Comparison of ENCODE assay signal across 21 mouse cellular contexts in the genomic region with DNA sequence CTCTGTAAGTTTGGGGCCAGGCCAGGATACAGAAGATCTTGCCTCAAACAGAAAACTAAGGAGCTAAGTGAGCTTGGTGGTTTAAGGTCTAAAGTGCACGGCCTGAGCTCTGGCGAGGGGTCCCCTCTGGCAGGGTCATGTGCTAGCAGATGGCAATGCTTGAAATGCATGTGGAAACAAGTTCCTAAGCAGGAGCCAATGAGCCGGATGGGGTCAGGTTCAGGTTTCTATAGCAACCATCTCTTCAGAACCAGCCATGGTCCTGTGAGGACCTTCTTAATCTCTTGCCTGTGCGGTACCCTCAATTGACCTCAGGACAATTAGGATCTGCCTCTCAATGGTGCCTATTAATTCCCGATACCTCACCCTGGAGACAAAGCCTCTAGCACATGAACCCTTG. TPM values are rescaled to one million over a fixed set of nuclear protein-coding genes. Genes with fewer than 3 reads are reported as not detected.
DNase-seq lines count a peak whose midpoint lies in the region; ATAC-seq lines count a peak whose summit lies in the region.
"Had no signal": no experiment of that assay in that cellular context is flagged by ENCODE, and none has a peak within 500 bp of the region (broad histone marks: within the 10 kb centered on the region; RNA-seq: fewer than 3 reads in every experiment).

No protein-coding gene starts in this region.

- no peak overlapping the region for H3K4me3 ChIP-seq in midbrain, embryonic 10.5 days
- no peak overlapping the region for H3K4me3 ChIP-seq in midbrain, embryonic 15.5 days
- no peak overlapping the region for H3K4me3 ChIP-seq in embryonic facial prominence, embryonic 10.5 days
- H3K4me3 ChIP-seq: heart, embryonic 13.5 days; hindbrain, embryonic 12.5 days had no signal

- 0 out of 2 replicates have a peak, but pooled peaks cover 3% of the 10 kb centered on the region for H3K9me3 ChIP-seq in midbrain, embryonic 10.5 days (replicated peaks)
- H3K9me3 ChIP-seq in midbrain, embryonic 15.5 days, result no peaks in the 10 kb centered on the region
- H3K9me3 ChIP-seq in embryonic facial prominence, embryonic 10.5 days, result no peaks in the 10 kb centered on the region
- H3K9me3 ChIP-seq: heart, embryonic 13.5 days; hindbrain, embryonic 12.5 days had no signal

- peaks cover 42% of the 10 kb centered on the region for H3K4me1 ChIP-seq in midbrain, embryonic 10.5 days
- peaks cover 14% of the 10 kb centered on the region for H3K4me1 ChIP-seq in midbrain, embryonic 15.5 days
- H3K4me1 ChIP-seq in embryonic facial prominence, embryonic 10.5 days, result peaks cover 24% of the 10 kb centered on the region
- H3K4me1 ChIP-seq: heart, embryonic 13.5 days had no signal

- peak; percentile 52 for DNase-seq in embryo, embryonic 10 days (ENCODE audit: low spot score)
- no peak for DNase-seq in embryo, embryonic 9.5 days (ENCODE audit: extremely low spot score)
- peak; percentile 65 for DNase-seq in midbrain, embryonic 10.5 days (ENCODE audit: low spot score)
- peak; percentile 58 for DNase-seq in embryo, embryonic 10.5 days (ENCODE audit: low spot score)
- peak; percentile 28 for DNase-seq in embryonic facial prominence, embryonic 10.5 days (ENCODE audit: low spot score)
- DNase-seq: adrenal gland, postnatal 14 days; cerebellum, adult 18-20 months; cerebellum, postnatal 25 days; gastrocnemius, postnatal 36 days; heart, adult 11 months; heart, postnatal 36 days had no signal

- 0 out of 2 replicates have a peak overlapping the region, but pooled peaks have one; percentile 17 for H3K27ac ChIP-seq in midbrain, embryonic 10.5 days (replicated peaks)
- H3K27ac ChIP-seq in midbrain, embryonic 15.5 days, result no peak overlapping the region
- H3K27ac ChIP-seq in embryonic facial prominence, embryonic 10.5 days (replicated peaks), result no peak overlapping the region
- H3K27ac ChIP-seq: heart, embryonic 13.5 days; hindbrain, embryonic 12.5 days had no signal

- 31% methylated on average over 5 of the region's 5 CpGs for WGBS in midbrain, embryonic 10.5 days
- WGBS in midbrain, embryonic 15.5 days, result 24% methylated on average over 5 of the region's 5 CpGs
- 54% methylated on average over 5 of the region's 5 CpGs for WGBS in embryonic facial prominence, embryonic 10.5 days

- H3K9ac ChIP-seq in midbrain, embryonic 15.5 days, result no peak overlapping the region
- H3K9ac ChIP-seq: heart, embryonic 13.5 days; hindbrain, embryonic 12.5 days had no signal

- H3K36me3 ChIP-seq in midbrain, embryonic 10.5 days, result no peaks in the 10 kb centered on the region
- no peaks in the 10 kb centered on the region for H3K36me3 ChIP-seq in midbrain, embryonic 15.5 days (replicated peaks)
- no peaks in the 10 kb centered on the region for H3K36me3 ChIP-seq in embryonic facial prominence, embryonic 10.5 days (replicated peaks)
- H3K36me3 ChIP-seq: heart, embryonic 13.5 days; hindbrain, embryonic 12.5 days had no signal

- H3K4me2 ChIP-seq in midbrain, embryonic 15.5 days, result no peak overlapping the region
- H3K4me2 ChIP-seq: heart, embryonic 13.5 days; hindbrain, embryonic 12.5 days had no signal

- ATAC-seq in midbrain, embryonic 15.5 days (replicated peaks), result no peak
- ATAC-seq: activated CD4-positive, CD25-positive, alpha-beta regulatory T cell, adult 4 months; forebrain, embryonic 14.5 days; hindbrain, embryonic 16.5 days; Patski had no signal

- H3K27me3 ChIP-seq in midbrain, embryonic 10.5 days (ENCODE audit: low read depth, poor library complexity, severe bottlenecking), result peaks cover 42% of the 10 kb centered on the region
- no peaks in the 10 kb centered on the region for H3K27me3 ChIP-seq in midbrain, embryonic 15.5 days (replicated peaks)
- H3K27me3 ChIP-seq in embryonic facial prominence, embryonic 10.5 days (replicated peaks; ENCODE audit: low read depth, poor library complexity, severe bottlenecking), result no peaks in the 10 kb centered on the region
- H3K27me3 ChIP-seq: heart, embryonic 13.5 days; hindbrain, embryonic 12.5 days had no signal

RNA-seq across cellular contexts. Expression of gene Tcl1b2, which starts 56.6 kb away (rescaled TPM):
- not detected in 2 replicates for polyA plus RNA-seq in midbrain, embryonic 10.5 days (2016; fragmentation: Nextera tagmentation; extraction: Ambion mirVana)
- not detected in 2 replicates for polyA plus RNA-seq in midbrain, embryonic 15.5 days (2015; fragmentation: Nextera tagmentation; extraction: Ambion mirVana)
- not detected in 2 replicates for polyA plus RNA-seq in embryonic facial prominence, embryonic 10.5 days (2016; fragmentation: Nextera tagmentation; extraction: Ambion mirVana)
- polyA plus RNA-seq: activated CD4-positive, CD25-positive, alpha-beta regulatory T cell, adult 4 months; embryonic facial prominence, embryonic 14.5 days; forebrain, embryonic 14.5 days; heart, embryonic 13.5 days; heart, postnatal 0 days; hindbrain, embryonic 12.5 days; hindbrain, embryonic 16.5 days; intestine, embryonic 14.5 days; Patski had no signal

RNA-seq across cellular contexts. Expression of gene Glrx5, which starts 56.7 kb away (rescaled TPM):
- 217 and 246 TPM in 2 replicates for polyA plus RNA-seq in midbrain, embryonic 10.5 days (2016; fragmentation: Nextera tagmentation; extraction: Ambion mirVana)
- 143 and 144 TPM in 2 replicates for polyA plus RNA-seq in midbrain, embryonic 15.5 days (2015; fragmentation: Nextera tagmentation; extraction: Ambion mirVana)
- polyA plus RNA-seq in embryonic facial prominence, embryonic 10.5 days (2016; fragmentation: Nextera tagmentation; extraction: Ambion mirVana), result 218 and 234 TPM in 2 replicates
